Mouse (Mus musculus) kidney, adult 2 months (tissue): Measurements from ENCODE around the gene Adgre4.
"Not testable (repeated sequence)": the region's sequence is repeated elsewhere in the genome, so short reads cannot be mapped to it uniquely, and the experiment has no call there.

Experiments used
- CTCF ChIP-seq: fragments of 200-500 bp; conservative IDR thresholded peaks from 2 replicates; pipeline ENCODE4 v1.5.1; 2011; ENCODE audit warnings: low read depth, mild to moderate bottlenecking, control low read depth, low read length, moderate library complexity, mixed read lengths; ENCODE audit not compliant: insufficient read depth, insufficient read length
- POLR2A ChIP-seq: fragments of 200-500 bp; IDR thresholded peaks from one replicate; pipeline ENCODE4 v1.6.1; 2011; ENCODE audit warnings: low read depth, low read length, control low read depth

DNA sequence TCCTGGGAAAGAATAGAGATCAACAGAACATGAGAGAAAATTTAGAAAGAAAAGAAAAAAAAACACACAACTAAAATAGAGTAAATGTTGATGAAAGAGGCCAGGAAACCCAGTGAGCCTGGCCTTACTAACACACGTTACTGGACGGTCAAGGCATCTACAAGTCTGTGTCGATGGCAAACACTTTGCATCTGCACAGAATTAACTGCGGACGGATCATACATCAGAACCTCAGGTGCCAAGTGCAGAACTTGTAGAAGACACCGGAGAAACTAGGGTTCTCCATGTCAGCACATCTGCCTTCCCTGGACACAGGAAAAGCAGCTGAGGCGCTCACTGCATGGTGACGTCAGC, 128.5 kb downstream of the Adgre4 start:
- not testable (repeated sequence) for TF ChIP-seq CTCF, POLR2A
